Mouse (Mus musculus): ENCODE measurements around the gene Eef1a2.

Gene Eef1a2

DNA sequence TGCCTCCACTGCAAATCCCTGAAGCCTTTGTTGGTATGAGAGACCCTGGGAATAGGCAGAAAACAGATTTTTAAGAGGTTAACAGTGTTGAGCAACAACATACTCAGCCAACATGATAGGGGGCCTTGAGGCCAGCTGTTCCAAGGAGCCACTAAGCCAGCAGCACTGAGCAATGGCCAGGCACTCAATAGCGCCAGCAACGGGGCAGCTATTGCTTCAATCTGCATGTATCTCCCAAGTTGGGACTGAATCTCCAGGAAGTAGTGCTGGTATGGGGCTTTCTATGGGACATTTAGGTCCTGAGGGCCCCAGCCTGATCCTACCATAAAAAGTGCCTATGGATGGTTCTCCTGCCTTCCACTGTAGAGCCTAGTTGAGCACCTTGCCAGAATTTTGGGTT, 1.7 kb upstream of the Eef1a2 start:
- no peak for DNase-seq (ENCODE audit: low spot score in 2 of 2)

DNA sequence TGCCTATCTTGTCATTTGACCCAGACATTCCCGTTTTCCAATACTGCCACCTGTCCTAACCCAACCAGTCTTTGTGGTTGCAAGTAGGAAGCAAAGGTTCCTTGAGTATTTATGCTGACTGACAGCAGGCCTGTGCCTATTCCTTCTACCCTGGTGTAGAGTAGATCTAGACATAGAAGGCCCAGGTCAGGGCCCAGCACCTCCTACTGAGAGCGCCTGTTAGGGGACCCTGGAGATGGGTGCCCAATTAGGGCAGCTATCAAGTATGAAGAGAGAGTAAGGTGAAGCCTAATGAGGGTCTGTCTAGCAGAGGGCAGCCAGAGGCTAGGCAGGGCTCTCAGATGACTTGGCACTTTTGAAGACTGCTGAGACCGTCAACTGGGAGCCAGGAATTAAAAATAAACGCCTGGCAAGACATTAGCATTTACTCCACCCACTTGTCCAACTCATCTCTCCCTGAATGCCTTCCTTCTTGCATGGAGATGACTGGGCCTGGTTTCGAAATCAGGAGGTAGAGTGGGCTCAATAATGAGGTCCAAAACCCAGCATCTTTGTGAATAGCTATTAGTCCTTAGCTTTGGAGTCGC, 995 bp upstream of the Eef1a2 start:
- peak in 1 of 2 experiments; percentile 23 for DNase-seq (ENCODE audit: low spot score in 2 of 2)

DNA sequence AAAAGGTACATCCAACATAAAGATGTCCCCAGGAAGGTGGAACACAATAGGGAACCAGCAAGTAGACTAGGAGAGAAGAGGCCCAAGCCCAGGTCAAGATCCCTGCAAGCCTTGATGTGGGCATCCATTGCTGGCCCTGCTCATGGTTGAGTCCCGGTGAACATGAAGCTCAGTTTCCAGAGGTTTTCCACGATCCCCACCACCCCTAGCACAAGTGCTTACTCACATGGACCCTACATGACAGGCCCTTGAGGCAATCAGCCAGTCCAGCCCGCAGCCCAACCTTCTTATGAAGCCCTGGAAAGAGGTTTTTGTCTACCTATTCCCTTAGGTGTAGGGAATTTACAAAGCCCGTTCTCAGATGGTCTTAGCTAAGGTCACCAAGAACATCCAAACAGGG, 366 bp upstream of the Eef1a2 start:
- DNase-seq (ENCODE audit: low spot score in 2 of 2): no peak

DNA sequence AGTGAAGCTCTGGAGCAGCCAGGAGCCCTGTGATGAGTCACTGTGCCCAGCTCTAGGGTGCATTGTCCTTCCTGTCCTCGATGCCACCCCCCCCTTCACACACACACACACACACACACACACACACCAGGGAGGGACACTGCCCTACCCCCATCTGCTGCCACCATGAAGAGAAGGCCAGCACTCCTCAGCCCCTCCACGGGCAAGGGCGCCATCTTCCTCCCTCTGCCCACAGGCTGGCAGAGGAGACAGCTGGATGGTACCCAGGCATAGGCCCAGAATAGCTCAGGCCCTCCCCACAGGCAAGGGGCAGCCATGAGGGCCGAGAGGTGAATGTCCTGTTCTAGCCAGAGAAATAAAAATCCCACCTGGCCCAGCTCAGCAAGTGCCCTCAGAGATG, 1.0 kb downstream of the Eef1a2 start:
- peak in 1 of 2 experiments; percentile 34 for DNase-seq (ENCODE audit: low spot score in 2 of 2)

DNA sequence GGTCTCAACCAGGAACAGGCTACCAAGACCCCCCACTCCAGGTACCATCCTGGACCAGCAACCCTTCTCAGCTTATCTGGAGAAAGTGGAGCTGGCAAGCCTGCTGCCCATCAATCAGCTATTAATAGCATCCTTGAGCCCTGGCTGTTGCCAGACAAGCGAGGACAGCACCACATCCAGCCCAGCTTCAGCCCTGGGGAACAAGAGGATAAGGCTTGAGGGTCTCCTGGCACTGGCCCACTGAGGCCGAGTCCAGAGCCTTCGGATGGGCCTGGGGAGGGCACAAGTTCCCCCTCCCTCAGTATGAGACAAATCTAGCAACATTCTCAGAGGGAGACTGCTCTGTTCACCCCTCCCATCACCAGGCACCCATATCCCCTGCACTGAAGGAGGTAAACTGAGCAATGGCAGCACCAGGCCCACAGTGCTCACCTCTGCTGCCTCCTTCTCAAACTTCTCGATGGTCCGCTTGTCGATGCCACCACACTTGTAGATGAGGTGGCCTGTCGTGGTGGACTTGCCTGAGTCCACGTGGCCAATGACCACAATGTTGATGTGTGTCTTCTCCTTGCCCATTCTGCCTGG, 1.9 kb downstream of the Eef1a2 start:
- DNase-seq (ENCODE audit: low spot score in 2 of 2): no peak

DNA sequence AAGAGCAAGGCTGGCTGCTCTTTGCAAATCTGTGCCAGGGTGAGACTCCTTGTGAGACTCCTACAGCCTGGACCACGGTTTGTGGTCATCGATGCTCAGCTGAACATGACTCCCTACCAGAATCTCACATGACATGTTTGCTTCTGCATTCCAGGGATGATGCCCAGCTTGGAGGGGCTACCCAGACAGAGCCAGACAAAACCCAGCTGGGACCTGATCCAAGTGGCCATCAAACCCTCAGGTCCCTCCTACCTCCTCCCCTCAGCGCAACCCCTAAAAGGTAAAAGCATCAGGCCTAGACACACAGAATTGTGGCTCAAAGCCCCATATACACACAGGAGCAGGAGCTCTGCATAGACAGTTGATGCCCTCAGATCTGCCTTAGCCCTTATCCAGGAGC, 2.5 kb downstream of the Eef1a2 start:
- no peak for DNase-seq (ENCODE audit: low spot score in 2 of 2)

DNA sequence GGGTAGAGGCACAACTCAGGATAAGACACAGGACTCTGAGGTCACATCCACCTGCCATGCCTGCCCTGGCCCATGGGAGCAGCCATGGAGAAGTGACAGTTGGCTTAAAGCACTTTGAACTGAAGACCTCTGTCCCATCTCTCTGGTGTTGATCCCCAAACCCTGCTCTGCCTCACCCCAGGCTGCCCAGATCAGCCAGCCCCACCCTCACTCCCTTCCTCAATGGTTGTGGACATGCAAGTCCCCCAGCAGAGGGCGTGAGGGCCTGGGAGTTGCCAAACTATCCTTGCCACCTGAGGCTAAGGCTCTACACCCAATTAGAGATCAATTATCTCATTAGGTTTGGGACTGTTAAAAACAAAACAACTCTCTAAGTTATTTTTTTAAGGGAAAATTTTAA, 3.0 kb downstream of the Eef1a2 start:
- peak in 1 of 2 experiments; percentile 19 for DNase-seq (ENCODE audit: low spot score in 2 of 2)

DNA sequence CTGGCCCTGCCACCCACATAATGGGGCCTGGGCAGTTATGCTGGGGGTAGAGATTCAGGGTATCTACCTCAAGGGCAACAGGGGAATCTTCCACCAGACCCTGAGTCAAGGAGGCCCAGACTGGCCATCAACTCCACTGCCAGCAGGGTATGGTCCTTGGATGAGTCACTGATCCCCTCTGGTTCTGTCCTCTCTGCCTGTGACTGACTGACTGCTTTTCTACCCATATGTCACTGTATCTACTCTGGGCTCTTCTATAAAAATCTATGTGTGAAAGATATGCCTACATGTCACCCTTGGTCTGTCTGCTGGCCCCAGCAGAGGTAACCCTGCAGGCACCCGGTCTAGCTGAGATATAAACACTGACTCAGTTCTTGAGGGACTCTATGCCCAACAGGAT, 3.7 kb downstream of the Eef1a2 start:
- DNase-seq (ENCODE audit: low spot score in 2 of 2): no peak

DNA sequence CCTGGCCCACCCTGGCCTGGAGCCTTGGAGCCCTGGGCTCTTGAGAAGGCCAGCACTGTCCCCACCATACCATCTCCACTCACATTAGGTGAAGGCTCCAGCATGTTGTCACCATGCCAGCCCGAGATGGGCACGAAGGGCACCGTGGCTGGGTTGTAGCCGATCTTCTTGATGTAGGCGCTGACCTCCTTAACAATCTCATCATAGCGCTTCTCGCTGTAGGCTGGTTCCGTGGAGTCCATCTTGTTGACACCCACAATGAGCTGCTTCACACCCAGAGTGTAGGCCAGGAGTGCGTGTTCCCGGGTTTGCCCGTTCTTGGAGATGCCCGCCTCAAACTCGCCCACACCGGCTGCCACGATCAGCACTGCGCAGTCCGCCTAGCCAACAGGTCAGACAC, 4.1 kb downstream of the Eef1a2 start:
- peak in 1 of 2 experiments; percentile 38 for DNase-seq (ENCODE audit: low spot score in 2 of 2)

DNA sequence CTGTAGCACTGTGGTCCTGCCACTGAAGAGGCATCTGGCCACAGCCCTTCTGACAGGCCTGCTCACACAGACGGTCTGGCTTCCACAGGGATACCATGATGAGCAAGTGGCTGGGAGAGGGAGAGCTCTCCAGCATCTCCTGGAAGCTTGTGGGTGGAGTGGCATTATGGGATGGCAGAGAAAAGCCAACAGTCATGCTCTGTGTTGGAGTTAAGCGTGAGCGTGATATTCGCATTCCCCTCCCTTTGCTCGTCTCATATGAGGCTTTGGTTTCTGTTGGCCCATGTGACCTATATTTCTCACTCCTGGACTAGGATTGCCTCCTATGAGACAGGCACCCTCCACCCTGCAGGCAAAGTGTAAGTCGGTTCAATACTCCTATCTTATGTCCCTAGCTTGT, 6.5 kb downstream of the Eef1a2 start:
- DNase-seq (ENCODE audit: low spot score in 2 of 2): peak in 1 of 2 experiments; percentile 68

DNA sequence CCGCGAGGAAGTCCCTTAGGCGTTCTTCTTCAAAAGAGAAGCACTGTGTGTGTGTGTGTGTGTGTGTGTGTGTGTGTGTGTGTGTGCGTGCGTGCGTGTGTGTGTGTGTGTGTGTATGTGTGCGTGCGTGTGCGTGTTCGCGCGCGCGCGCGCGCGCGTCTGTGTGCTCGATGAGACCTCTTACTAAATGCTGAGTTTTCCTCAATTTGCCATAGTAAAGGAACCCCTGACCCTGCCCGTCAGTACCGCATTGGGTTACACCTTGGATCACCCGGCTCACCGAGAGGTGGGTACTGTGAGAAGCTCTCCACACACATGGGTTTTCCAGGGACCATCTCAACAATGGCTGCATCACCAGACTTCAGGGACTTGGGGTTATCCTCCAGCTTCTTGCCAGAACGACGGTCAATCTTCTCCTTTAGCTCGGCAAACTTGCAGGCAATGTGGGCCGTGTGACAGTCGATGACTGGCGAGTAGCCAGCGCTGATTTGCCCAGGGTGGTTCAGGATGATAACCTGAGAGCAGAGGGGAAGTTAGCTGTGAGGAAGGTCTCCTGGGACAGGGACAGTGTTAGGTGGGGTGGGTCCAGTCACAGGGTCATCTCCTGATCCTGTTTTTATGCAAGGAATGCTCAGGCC, 8.4 kb downstream of the Eef1a2 start:
- DNase-seq (ENCODE audit: low spot score in 2 of 2): no peak

DNA sequence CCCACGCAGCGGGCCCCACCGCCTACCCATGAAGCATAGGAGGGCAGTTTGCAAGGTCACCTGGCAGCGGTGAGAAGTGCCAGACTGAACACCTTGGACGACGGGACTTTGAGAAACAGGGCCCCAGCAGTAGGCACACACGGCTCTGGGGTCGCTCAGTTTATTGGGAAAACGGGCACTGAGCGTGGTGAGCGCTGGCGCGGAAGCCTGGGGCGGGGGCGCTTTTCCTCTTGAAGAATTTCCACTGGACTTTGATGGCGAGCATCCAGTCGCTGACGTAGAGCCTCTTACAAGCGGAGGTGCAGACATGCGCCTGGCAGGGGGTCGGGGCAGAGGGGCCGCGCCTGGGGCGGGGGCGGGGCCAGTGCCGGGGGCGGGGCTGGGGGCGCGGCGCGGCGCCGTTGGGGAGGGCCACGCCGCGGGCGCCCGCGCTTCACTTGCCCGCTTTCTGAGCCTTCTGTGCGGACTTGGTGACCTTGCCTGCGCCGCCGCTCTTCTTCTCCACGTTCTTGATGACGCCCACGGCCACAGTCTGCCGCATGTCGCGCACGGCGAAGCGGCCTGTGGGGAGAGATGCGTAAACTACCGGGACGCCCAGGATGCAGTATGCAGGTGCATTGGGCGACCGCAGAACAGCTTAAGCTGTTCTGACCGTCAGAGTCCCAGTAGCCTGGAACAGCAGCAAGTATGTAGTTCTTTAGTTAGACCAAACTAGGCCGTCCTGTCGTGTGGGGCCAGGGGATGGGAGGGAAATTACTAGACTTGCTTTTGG, 9.1 kb downstream of the Eef1a2 start:
- DNase-seq (ENCODE audit: low spot score in 2 of 2): peak in 1 of 2 experiments; percentile 36

DNA sequence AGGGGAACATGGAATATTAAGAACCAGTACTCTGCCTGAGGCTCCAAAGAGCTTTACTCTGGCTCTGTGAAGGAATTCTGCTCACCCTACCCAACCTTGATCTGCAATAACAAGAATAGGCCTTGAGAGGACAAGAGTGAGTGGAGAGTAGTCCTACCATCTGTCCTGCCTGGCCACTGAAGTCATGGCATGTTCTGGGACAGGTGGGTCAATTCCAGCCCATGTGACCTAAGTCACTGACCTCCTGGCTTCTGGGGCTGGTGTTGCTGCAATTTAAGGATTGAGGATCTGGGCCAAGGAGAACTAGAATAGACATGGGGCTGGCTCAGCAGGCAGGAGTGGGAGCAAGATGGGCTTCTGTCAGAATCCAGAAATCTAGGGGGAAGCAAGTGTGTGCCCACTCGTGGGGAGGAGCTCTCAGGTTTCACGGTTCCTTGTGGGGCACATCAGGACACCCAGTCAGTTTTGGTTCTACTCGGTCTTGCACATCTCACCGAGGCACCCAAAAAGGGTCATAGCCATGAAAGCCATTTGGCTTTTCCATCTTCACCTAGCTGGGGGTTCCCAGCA, 9.8 kb downstream of the Eef1a2 start:
- no peak for DNase-seq (ENCODE audit: low spot score in 2 of 2)

DNA sequence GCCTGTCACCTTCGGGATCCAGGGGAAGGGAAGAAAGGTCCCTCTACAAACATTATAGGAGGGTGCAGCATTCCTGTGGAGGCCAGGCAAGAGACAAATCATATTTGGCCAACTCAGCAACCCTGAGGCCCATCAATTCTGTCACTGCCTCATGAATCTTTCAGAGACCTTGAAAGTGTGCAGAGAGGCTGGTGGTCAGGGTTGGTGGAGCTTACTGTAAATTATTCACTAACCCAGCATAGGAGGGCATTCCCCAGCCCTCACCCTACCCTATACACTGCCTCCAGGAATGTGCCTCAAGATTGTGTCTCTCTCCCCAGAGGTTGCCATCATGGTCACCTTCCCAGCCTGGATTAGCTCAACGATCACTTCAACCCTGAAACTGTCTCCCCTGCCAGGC, 12.1 kb downstream of the Eef1a2 start:
- DNase-seq (ENCODE audit: low spot score in 2 of 2): no peak

DNA sequence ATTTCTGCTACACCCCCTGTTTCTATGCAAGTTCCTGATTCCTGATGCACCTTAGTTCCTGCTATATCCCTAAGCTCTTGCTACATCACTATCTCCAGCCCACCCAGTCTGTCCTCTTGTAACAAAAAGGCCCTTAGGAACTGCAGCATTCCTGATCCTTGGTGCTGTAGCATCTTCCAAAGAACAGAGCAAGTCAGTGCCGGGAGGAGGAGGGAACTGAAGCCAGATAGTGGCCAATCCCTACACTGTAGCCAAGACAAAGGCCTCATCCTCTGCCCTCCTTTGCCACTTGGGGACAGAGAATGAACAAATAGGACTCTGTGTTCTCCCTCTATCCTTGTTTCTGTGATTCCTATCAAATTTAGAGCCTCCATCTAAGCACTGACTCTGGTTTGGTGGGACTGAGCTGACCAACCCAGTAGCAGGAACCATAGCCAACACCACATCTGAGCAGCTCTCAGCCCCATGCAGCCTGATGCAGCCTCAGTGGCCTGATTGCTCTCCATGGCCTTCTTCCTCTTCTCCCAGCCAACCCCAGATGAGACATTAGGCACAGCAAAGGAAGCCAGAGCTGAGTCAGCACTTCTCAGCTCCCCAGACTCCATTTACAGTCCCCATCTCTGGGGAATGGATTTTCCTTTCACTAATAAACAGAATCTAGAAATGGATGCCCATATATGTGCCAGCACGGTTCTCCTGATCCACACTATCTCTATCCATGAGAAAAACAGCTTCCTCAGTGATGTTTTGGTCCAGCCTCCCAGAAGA, 13.1 kb downstream of the Eef1a2 start:
- DNase-seq (ENCODE audit: low spot score in 2 of 2): no peak

DNA sequence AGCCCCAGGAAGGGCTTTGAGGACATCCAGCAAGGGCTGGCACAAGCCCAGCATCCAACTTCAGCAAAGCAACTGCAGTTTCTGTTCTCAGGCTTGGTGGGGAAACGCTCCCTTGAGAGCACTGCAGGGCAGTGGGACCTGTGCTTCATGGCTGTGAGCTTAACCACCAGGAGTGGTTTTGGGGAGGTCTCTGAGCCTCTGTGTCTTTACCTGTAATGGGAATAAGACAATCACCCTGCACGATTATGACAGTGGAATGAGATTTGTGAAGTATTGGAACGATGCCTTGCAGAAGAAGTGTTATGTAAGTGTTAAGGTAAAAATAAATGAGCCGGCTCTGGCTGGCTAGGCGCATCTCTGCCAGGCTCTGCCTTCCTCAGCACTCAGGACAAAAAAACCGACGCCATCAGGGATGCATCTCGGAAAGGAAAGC, 14.1 kb downstream of the Eef1a2 start:
- no peak for DNase-seq (ENCODE audit: low spot score in 2 of 2)

DNA sequence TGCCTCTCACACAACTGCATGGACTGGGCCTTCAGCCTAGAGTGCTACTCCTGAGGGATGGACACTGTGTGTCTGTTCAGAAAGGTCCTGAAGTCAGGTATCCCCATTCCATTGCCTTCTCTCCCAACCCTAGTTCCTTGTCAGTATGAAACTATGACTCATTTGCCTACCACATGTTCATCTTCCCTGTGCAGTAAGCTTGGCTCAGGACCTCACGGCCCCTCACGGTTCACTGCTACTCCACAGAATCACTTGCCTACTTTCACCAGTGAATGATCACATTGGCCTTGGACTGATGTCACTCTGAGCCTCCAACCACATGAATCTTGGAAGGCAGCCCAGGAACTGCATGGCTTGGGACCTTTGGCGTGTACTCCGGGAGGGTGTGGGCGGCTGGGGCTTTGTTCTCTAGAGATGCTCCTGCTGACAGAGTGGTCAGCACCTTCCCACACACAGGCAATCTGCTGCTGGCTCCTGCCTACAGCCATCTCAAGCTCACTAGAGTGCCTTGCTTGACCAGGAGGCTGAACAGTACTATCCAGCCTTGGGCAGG, 17.1 kb downstream of the Eef1a2 start:
- DNase-seq (ENCODE audit: low spot score in 2 of 2): no peak

DNA sequence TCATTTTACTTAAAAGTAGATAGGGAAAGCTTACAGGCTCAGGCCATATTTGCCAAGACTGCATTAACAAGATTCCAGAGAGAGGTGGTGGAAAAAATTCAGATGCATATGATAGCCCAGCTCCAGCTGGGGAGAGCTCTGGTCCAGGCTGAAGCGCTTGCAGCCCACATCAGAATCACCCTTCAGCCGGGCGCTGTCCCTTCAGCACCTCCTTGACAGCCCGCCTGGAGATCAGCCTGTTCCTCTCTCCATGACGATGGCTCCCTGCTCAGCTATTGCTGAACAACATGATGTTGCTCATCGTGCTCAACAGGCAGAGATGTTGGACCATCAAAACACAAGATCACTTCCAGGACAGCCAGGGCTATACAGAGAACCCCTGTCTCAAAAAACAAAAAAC, 19.9 kb downstream of the Eef1a2 start:
- DNase-seq (ENCODE audit: low spot score in 2 of 2): no peak

DNA sequence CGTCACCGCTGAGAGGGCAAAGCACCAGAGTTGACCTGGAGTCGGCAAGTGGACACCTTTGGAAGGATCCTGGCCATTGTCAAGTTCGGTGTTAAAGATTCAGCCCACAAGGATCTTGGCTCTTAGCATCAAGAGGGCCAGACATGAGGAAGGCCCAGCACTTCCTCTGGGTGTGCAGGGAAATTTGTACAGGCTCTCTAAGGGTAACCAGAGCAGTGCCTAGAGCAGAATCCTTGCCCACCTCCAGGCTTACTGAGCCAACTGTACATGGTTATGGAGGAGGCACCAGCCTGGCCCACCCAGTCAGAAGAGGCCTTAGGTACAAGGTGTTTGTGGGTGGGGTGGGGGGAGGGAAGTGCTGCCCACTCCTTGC, 21.4 kb downstream of the Eef1a2 start:
- no peak for DNase-seq (ENCODE audit: low spot score in 2 of 2)

DNA sequence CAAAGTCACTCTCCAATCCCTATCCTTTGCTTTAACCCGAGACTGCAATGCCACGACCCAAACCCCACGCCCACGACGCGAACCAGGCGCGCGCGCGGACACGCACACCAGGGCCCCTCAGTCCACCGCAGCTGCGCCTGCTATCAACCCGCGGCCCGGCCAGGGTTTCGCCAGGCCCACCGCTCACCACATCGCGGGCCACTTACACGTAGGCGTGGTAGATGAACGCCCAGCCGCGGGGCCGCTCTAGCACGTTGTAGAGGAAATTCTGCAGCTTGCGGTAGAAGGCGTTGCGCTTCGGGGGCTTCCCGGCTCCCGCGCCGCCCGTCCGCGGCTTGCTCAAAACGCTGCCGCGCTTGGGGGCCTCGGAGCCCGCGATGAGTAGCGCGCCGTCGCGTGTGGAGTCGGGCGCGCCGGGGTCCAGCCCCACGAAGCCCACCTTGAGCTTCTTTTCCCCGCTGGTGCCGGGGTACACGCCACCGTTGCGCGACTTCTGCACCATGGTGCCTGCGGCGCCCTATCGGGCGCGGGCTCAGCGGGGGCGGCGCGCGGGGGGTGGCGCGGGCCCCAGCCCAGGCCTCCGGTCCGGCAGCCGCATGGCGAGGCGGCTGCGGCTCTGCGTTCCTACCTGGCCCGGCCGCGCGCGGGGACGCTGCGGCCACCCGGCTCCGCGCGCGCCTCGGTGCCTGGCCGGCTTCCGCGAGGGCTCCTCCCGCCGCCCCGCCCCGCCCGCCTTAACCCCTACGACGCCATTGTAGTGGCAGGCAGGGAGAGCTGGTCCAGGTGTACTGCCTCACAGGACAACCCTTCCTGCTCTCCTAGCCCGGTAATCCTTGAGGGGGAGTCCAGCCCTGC, 22.0 kb downstream of the Eef1a2 start, which contains the start of gene Kcnq2:
TSS of gene Kcnq2 (minus strand) at position 710 of the 855 bp plus-strand sequence.
- no peak for DNase-seq (ENCODE audit: low spot score in 2 of 2)

Data from right cerebral cortex, postnatal 36 days (tissue).